Mouse (Mus musculus) embryonic facial prominence, embryonic 13.5 days (tissue): ENCODE results near the gene Olfr70. TPM values are rescaled to one million over a fixed set of nuclear protein-coding genes. Genes with fewer than 3 reads are reported as not detected.
A peak's percentile ranks its signal among the peaks of the same experiment; 100 is the strongest.

Experiments
- ATAC-seq: fragments of 200-750 bp; cut with Nextera tagmentation; 2 replicates; pipeline ENCODE4 v1.8.0; 2017; ENCODE audit warnings: low read depth; ENCODE audit not compliant: insufficient number of reproducible peaks, insufficient read depth, low FRiP score, low TSS enrichment
- H3K27ac ChIP-seq: fragments of 300-500 bp; sonication (generic); 2 replicates; pipeline ENCODE4 v1.5.1; 2015; ENCODE audit warnings: moderate library complexity, mild to moderate bottlenecking, inconsistent platforms
- H3K27me3 ChIP-seq: fragments of 300-500 bp; sonication (generic); 2 replicates; pipeline ENCODE4 v1.6.1; 2015; ENCODE audit warnings: mild to moderate bottlenecking, inconsistent platforms
- H3K36me3 ChIP-seq: fragments of 300-500 bp; sonication (generic); 2 replicates; pipeline ENCODE4 v1.6.1; 2015; ENCODE audit warnings: mild to moderate bottlenecking, inconsistent platforms
- H3K4me1 ChIP-seq: fragments of 300-500 bp; sonication (generic); 2 replicates; pipeline ENCODE4 v1.6.1; 2015; ENCODE audit warnings: inconsistent platforms
- H3K4me2 ChIP-seq: fragments of 300-500 bp; sonication (generic); 2 replicates; pipeline ENCODE4 v1.6.1; 2015; ENCODE audit warnings: moderate library complexity, mild to moderate bottlenecking, inconsistent platforms
- H3K4me3 ChIP-seq: fragments of 300-500 bp; sonication (generic); 2 replicates; pipeline ENCODE4 v1.5.1; 2015; ENCODE audit warnings: mild to moderate bottlenecking, inconsistent platforms
- H3K9ac ChIP-seq: fragments of 300-500 bp; sonication (generic); 2 replicates; pipeline ENCODE4 v1.6.1; 2015; ENCODE audit warnings: mild to moderate bottlenecking, inconsistent platforms
- H3K9me3 ChIP-seq: fragments of 300-500 bp; sonication (generic); 2 replicates; pipeline ENCODE4 v1.6.1; 2016; ENCODE audit warnings: inconsistent platforms
- WGBS: fragments of 180-500 bp; shearing (Covaris S2); methylation state at CpG from one replicate; pipeline ENCODE4 v1.1.7; 2015; ENCODE audit warnings: mixed read lengths; 5-methylcytosine and 5-hydroxymethylcytosine counted together
- polyA plus RNA-seq: library from polyadenylated mRNA; unstranded; fragments of >200 nt; fragmentation: Nextera tagmentation; extraction: Ambion mirVana; gene quantifications from 2 replicates; pipeline ENCODE4 v1.2.1, GENCODE M21; 2015

The Olfr70 gene
- polyA plus RNA-seq, 1 experiment from 2014 or later = not detected

GRCm38 (mm10) chr4:43729126-43729525 is 28.5 kb upstream of the Olfr70 start:
- 64% methylated on average over 3 of the region's 3 CpGs for WGBS
- Histone ChIP-seq H3K27me3 (no peaks in the 10 kb centered on the region), H3K4me3 (no peak overlapping the region), H3K4me2 (no peak overlapping the region), H3K9me3 (no peaks in the 10 kb centered on the region), H3K36me3 (no peaks in the 10 kb centered on the region), H3K27ac (no peak overlapping the region), H3K4me1 (peaks cover 13% of the 10 kb centered on the region), H3K9ac (no peak overlapping the region)
- ATAC-seq = no peak

GRCm38 (mm10) chr4:43728576-43728954 is 28.0 kb upstream of the Olfr70 start:
- Histone ChIP-seq H3K27ac (no peak overlapping the region), H3K4me1 (peaks cover 13% of the 10 kb centered on the region)

GRCm38 (mm10) chr4:43727718-43728575 is 27.3 kb upstream of the Olfr70 start:
- Histone ChIP-seq H3K9me3 (no peaks in the 10 kb centered on the region), H3K36me3 (no peaks in the 10 kb centered on the region), H3K4me1 (peaks cover 13% of the 10 kb centered on the region), H3K27ac (no peak overlapping the region), H3K9ac (no peak overlapping the region), H3K4me2 (no peak overlapping the region), H3K27me3 (no peaks in the 10 kb centered on the region), H3K4me3 (no peak overlapping the region)
- no peak for ATAC-seq
- 78% methylated on average over 7 of the region's 7 CpGs for WGBS

More at GRCm38 (mm10) chr4:43728576-43728954, 28.0 kb upstream of the Olfr70 start:
- Histone ChIP-seq H3K36me3 (no peaks in the 10 kb centered on the region), H3K9ac (no peak overlapping the region), H3K4me2 (no peak overlapping the region), H3K27me3 (no peaks in the 10 kb centered on the region), H3K4me3 (no peak overlapping the region), H3K9me3 (no peaks in the 10 kb centered on the region)
- WGBS = 50% methylated on average over 5 of the region's 5 CpGs
- no peak for ATAC-seq

GRCm38 (mm10) chr4:43726995-43727394 is 26.4 kb upstream of the Olfr70 start, which contains the start of gene Hrct1:
TSS of gene Hrct1 (plus strand) at chr4:43727188.
- no peak within 1 kb of the TSS for H3K9ac ChIP-seq
- H3K36me3 ChIP-seq = no peaks in the 10 kb centered on the region
- no peak within 1 kb of the TSS for H3K4me3 ChIP-seq
- ATAC-seq = no peak
- 0 out of 2 replicates have a peak within 1 kb of the TSS, but pooled peaks have one; percentile 7 for H3K27ac ChIP-seq
- H3K27me3 ChIP-seq = no peaks in the 10 kb centered on the region
- H3K9me3 ChIP-seq = no peaks in the 10 kb centered on the region
- H3K4me1 ChIP-seq = peaks cover 13% of the 10 kb centered on the region
- no peak within 1 kb of the TSS for H3K4me2 ChIP-seq
- WGBS = 20% methylated on average over 3 of the region's 3 CpGs

GRCm38 (mm10) chr4:43726228-43726993 is 25.8 kb upstream of the Olfr70 start:
- no peaks in the 10 kb centered on the region for H3K27me3 ChIP-seq
- ATAC-seq = no peak
- H3K9ac ChIP-seq = no peak overlapping the region
- no peak overlapping the region for H3K27ac ChIP-seq
- no peaks in the 10 kb centered on the region for H3K9me3 ChIP-seq
- no peak overlapping the region for H3K4me2 ChIP-seq
- H3K4me3 ChIP-seq = no peak overlapping the region
- no peaks in the 10 kb centered on the region for H3K36me3 ChIP-seq
- H3K4me1 ChIP-seq = peaks cover 13% of the 10 kb centered on the region
- WGBS = 64% methylated on average over 12 of the region's 12 CpGs

GRCm38 (mm10) chr4:43724764-43725163 is 24.2 kb upstream of the Olfr70 start:
- Histone ChIP-seq H3K4me3 (no peak overlapping the region), H3K9me3 (no peaks in the 10 kb centered on the region), H3K36me3 (no peaks in the 10 kb centered on the region), H3K4me2 (no peak overlapping the region), H3K9ac (no peak overlapping the region), H3K27ac (no peak overlapping the region), H3K27me3 (no peaks in the 10 kb centered on the region), H3K4me1 (peaks cover 19% of the 10 kb centered on the region)
- ATAC-seq = no peak
- 40% methylated on average over 1 of the region's 1 CpGs for WGBS

GRCm38 (mm10) chr4:43722191-43722590 is 21.6 kb upstream of the Olfr70 start:
- no peak for ATAC-seq
- Histone ChIP-seq H3K9me3 (no peaks in the 10 kb centered on the region), H3K4me1 (peaks cover 18% of the 10 kb centered on the region), H3K27me3 (no peaks in the 10 kb centered on the region), H3K4me2 (no peak overlapping the region), H3K4me3 (no peak overlapping the region), H3K36me3 (no peaks in the 10 kb centered on the region), H3K27ac (no peak overlapping the region), H3K9ac (no peak overlapping the region)
- 87% methylated on average over 4 of the region's 4 CpGs for WGBS

- WGBS = 40% methylated on average over 14 of the region's 16 CpGs
- H3K4me3 ChIP-seq = no peak overlapping the region
- no peak overlapping the region for H3K9ac ChIP-seq
- peak overlapping the region; percentile 39; the same call in 1 of the 2 replicates for H3K27ac ChIP-seq
- no peaks in the 10 kb centered on the region for H3K9me3 ChIP-seq
- ATAC-seq = no peak
- H3K27me3 ChIP-seq = no peaks in the 10 kb centered on the region
- H3K4me2 ChIP-seq = no peak overlapping the region
- no peaks in the 10 kb centered on the region for H3K36me3 ChIP-seq
- H3K4me1 ChIP-seq = peaks cover 10% of the 10 kb centered on the region; the same call in 1 of the 2 replicates
These were observed 20.1 kb upstream of the Olfr70 start for GRCm38 (mm10) chr4:43720491-43721228.

GRCm38 (mm10) chr4:43713652-43714219 is 13.1 kb upstream of the Olfr70 start:
- no peak overlapping the region for H3K9ac ChIP-seq
- H3K4me2 ChIP-seq = no peak overlapping the region
- H3K27ac ChIP-seq = no peak overlapping the region
- H3K27me3 ChIP-seq = no peaks in the 10 kb centered on the region; the same call in 1 of the 2 replicates
- WGBS = 34% methylated on average over 7 of the region's 7 CpGs
- H3K36me3 ChIP-seq = no peaks in the 10 kb centered on the region
- no peaks in the 10 kb centered on the region for H3K9me3 ChIP-seq
- no peak overlapping the region for H3K4me3 ChIP-seq
- no peak for ATAC-seq
- peaks cover 6% of the 10 kb centered on the region; the same call in 1 of the 2 replicates for H3K4me1 ChIP-seq

GRCm38 (mm10) chr4:43711821-43712220 is 11.2 kb upstream of the Olfr70 start:
- Histone ChIP-seq H3K4me3 (no peak overlapping the region), H3K27me3 (no peaks in the 10 kb centered on the region; the same call in 1 of the 2 replicates), H3K9ac (no peak overlapping the region), H3K4me2 (no peak overlapping the region), H3K36me3 (no peaks in the 10 kb centered on the region), H3K9me3 (no peaks in the 10 kb centered on the region), H3K4me1 (peaks cover 3% of the 10 kb centered on the region; the same call in 1 of the 2 replicates), H3K27ac (no peak overlapping the region)
- 1% methylated on average over 2 of the region's 2 CpGs for WGBS
- ATAC-seq = no peak

- Histone ChIP-seq H3K9me3 (no peaks in the 10 kb centered on the region), H3K27me3 (no peaks in the 10 kb centered on the region; the same call in 1 of the 2 replicates), H3K27ac (no peak within 1 kb of the TSS), H3K4me2 (no peak within 1 kb of the TSS), H3K4me1 (peaks cover 3% of the 10 kb centered on the region; the same call in 1 of the 2 replicates), H3K9ac (no peak within 1 kb of the TSS), H3K36me3 (no peaks in the 10 kb centered on the region), H3K4me3 (no peak within 1 kb of the TSS)
- WGBS = 72% methylated on average over 6 of the region's 6 CpGs
- ATAC-seq = no peak
These were observed 9.3 kb upstream of the Olfr70 start, which contains the start of gene Olfr71 for GRCm38 (mm10) chr4:43709869-43710268. TSS of gene Olfr71 (minus strand) at chr4:43710255.
